Mouse (Mus musculus) cerebellum, adult 11-12 months (tissue): ENCODE results near the gene Csnk2a1.
"Not testable (repeated sequence)": the region's sequence is repeated elsewhere in the genome, so short reads cannot be mapped to it uniquely, and the experiment has no call there.

ENCODE experiments used
- DNase-seq: peaks from one replicate; pipeline ENCODE4 v3.0.0; 2022

Csnk2a1 gene

GRCm38 (mm10) chr2:152240580-152240979, 13.9 kb downstream of the Csnk2a1 start:
- DNase-seq = no peak

- DNase-seq = no peak
These were observed 20.6 kb downstream of the Csnk2a1 start for GRCm38 (mm10) chr2:152247213-152247612.

- DNase-seq = no peak
These were observed 23.9 kb downstream of the Csnk2a1 start for GRCm38 (mm10) chr2:152250511-152250910.

GRCm38 (mm10) chr2:152259739-152260138, 33.1 kb downstream of the Csnk2a1 start:
- no peak for DNase-seq

- DNase-seq = no peak
These were observed 47.0 kb downstream of the Csnk2a1 start for GRCm38 (mm10) chr2:152273639-152274038.

- no peak for DNase-seq
These were observed 54.8 kb downstream of the Csnk2a1 start for GRCm38 (mm10) chr2:152281407-152281806.

GRCm38 (mm10) chr2:152287560-152287959, 60.9 kb downstream of the Csnk2a1 start:
- no peak for DNase-seq

GRCm38 (mm10) chr2:152288046-152288445, 61.4 kb downstream of the Csnk2a1 start:
- DNase-seq = no peak

GRCm38 (mm10) chr2:152289623-152290022, 63.0 kb downstream of the Csnk2a1 start:
- DNase-seq = not testable (repeated sequence)

GRCm38 (mm10) chr2:152292475-152292874, 65.8 kb downstream of the Csnk2a1 start:
- DNase-seq = no peak

- DNase-seq = no peak
These were observed 66.6 kb downstream of the Csnk2a1 start for GRCm38 (mm10) chr2:152293179-152293726.

GRCm38 (mm10) chr2:152293727-152294475, 67.3 kb downstream of the Csnk2a1 start, which contains the start of gene Tbc1d20:
Gene Tbc1d20 (plus strand): TSS chr2:152293828.
- peak; percentile 93 for DNase-seq

- no peak for DNase-seq
These were observed 67.9 kb downstream of the Csnk2a1 start for GRCm38 (mm10) chr2:152294541-152294940.

- no peak for DNase-seq
These were observed 76.2 kb downstream of the Csnk2a1 start for GRCm38 (mm10) chr2:152302862-152303261.

GRCm38 (mm10) chr2:152303781-152304180, 77.1 kb downstream of the Csnk2a1 start:
- no peak for DNase-seq

GRCm38 (mm10) chr2:152305480-152305879, 78.8 kb downstream of the Csnk2a1 start:
- no peak for DNase-seq

GRCm38 (mm10) chr2:152307186-152307585, 80.5 kb downstream of the Csnk2a1 start:
- no peak for DNase-seq

GRCm38 (mm10) chr2:152312996-152313395, 86.4 kb downstream of the Csnk2a1 start:
- DNase-seq = no peak

GRCm38 (mm10) chr2:152313926-152314325, 87.3 kb downstream of the Csnk2a1 start:
- no peak for DNase-seq

GRCm38 (mm10) chr2:152317054-152317453, 90.4 kb downstream of the Csnk2a1 start:
- DNase-seq = no peak

- DNase-seq = no peak
These were observed 94.9 kb downstream of the Csnk2a1 start for GRCm38 (mm10) chr2:152321558-152321957.

GRCm38 (mm10) chr2:152322198-152322597, 95.6 kb downstream of the Csnk2a1 start:
- DNase-seq = no peak

GRCm38 (mm10) chr2:152323971-152324370, 97.3 kb downstream of the Csnk2a1 start:
- peak; percentile 85 for DNase-seq

- DNase-seq = no peak
These were observed 98.2 kb downstream of the Csnk2a1 start for GRCm38 (mm10) chr2:152324842-152325241.

GRCm38 (mm10) chr2:152326157-152326556, 99.5 kb downstream of the Csnk2a1 start:
- DNase-seq = no peak
